Mouse (Mus musculus) cortical plate, adult 2 months (tissue): ENCODE results near the gene Qprt.

ENCODE experiments used
- CTCF ChIP-seq: fragments of 200-500 bp; IDR thresholded peaks from 2 replicates; pipeline ENCODE4 v1.5.1; 2011; ENCODE audit warnings: mild to moderate bottlenecking, control low read depth, low read length; ENCODE audit not compliant: insufficient read depth; ENCODE audit errors: extremely low read depth
- POLR2A ChIP-seq: fragments of 200-500 bp; IDR thresholded peaks from 2 replicates; pipeline ENCODE4 v1.6.1; 2011; ENCODE audit warnings: mild to moderate bottlenecking, low read length, control low read depth; ENCODE audit not compliant: insufficient read depth; ENCODE audit errors: extremely low read depth

- no peak for TF ChIP-seq POLR2A
- peak; percentile 97 for TF ChIP-seq CTCF
Observed at GRCm38 (mm10) chr7:127110239-127111007, 11.6 kb downstream of the Qprt start.
